Mouse (Mus musculus) midbrain, embryonic 14.5 days (tissue): ENCODE results near the gene Wdr27. TPM values are rescaled to one million over a fixed set of nuclear protein-coding genes. Genes with fewer than 3 reads are reported as not detected.

Experiments
- ATAC-seq: fragments of 200-750 bp; cut with Nextera tagmentation; 2 replicates; pipeline ENCODE4 v1.8.0; 2017; ENCODE audit warnings: moderate number of reproducible peaks, moderate library complexity; ENCODE audit not compliant: low FRiP score, low TSS enrichment
- DNase-seq: peaks from one replicate; pipeline ENCODE4 v3.0.0-alpha.2; 2015
- H3K27ac ChIP-seq: fragments of 300-500 bp; sonication (generic); replicated peaks from 2 replicates; pipeline ENCODE4 v1.5.1; 2014; ENCODE audit warnings: mild to moderate bottlenecking, low read depth, low read length, moderate library complexity
- H3K27me3 ChIP-seq: fragments of 300-500 bp; sonication (generic); 2 replicates; pipeline ENCODE4 v1.6.1; 2014; ENCODE audit warnings: low read length, control low read depth, mixed read lengths; ENCODE audit not compliant: control insufficient read depth, insufficient read depth
- H3K36me3 ChIP-seq: fragments of 300-500 bp; sonication (generic); 2 replicates; pipeline ENCODE4 v1.6.1; 2014; ENCODE audit warnings: low read length, control low read depth; ENCODE audit not compliant: control insufficient read depth, insufficient read depth
- H3K4me1 ChIP-seq: fragments of 300-500 bp; sonication (generic); 2 replicates; pipeline ENCODE4 v1.6.1; 2014; ENCODE audit warnings: mild to moderate bottlenecking, antibody characterized with exemption, low read length, control low read depth; ENCODE audit not compliant: control insufficient read depth, insufficient read depth
- H3K4me2 ChIP-seq: fragments of 300-500 bp; sonication (generic); 2 replicates; pipeline ENCODE4 v1.6.1; 2014; ENCODE audit warnings: mild to moderate bottlenecking, low read length, moderate library complexity
- H3K4me3 ChIP-seq: fragments of 300-500 bp; sonication (generic); replicated peaks from 2 replicates; pipeline ENCODE4 v1.5.1; 2014; ENCODE audit warnings: low read depth, low read length
- H3K9ac ChIP-seq: fragments of 300-500 bp; sonication (generic); replicated peaks from 2 replicates; pipeline ENCODE4 v1.6.1; 2014; ENCODE audit warnings: mild to moderate bottlenecking, low read length, moderate library complexity
- H3K9me3 ChIP-seq: fragments of 300-500 bp; sonication (generic); 2 replicates; pipeline ENCODE4 v1.6.1; 2016; ENCODE audit warnings: low read length, control low read depth, mixed read lengths; ENCODE audit not compliant: control insufficient read depth
- WGBS: fragments of 180-500 bp; shearing (Covaris S2); extraction: QIAGEN DNeasy Blood & Tissue Kit; methylation state at CpG from one replicate; pipeline ENCODE4 v1.1.7; 2014; 5-methylcytosine and 5-hydroxymethylcytosine counted together
- polyA plus RNA-seq: library from polyadenylated mRNA; unstranded; fragments of >200 nt; fragmentation: Nextera tagmentation; extraction: Ambion mirVana; gene quantifications from 2 replicates; pipeline ENCODE4 v1.2.1, GENCODE M21; 2014

Gene Wdr27
- polyA plus RNA-seq, 1 experiment from 2014 or later = 9.6 TPM

DNA sequence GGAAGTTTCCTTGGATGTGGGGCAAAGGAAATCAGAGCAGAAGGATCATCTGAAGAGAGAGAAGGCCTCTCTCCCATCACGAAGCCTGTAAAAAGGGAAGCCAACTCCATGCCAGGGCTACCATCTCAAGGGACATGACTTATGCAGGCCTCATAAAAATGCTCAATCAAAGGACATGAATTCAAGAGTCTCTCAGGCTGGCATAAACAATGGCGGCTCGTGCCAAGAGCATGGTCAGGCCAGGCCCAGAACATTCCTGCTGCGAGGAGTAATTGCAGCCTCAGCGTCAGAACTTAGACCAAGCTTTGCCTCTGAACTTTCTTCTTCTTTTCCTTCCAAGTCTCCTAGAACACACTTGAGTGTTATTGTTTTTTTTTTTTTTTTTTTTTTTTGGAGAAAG is 163.6 kb downstream of the Wdr27 start:
- 88% methylated on average over 5 of the region's 5 CpGs for WGBS
- no peaks in the 10 kb centered on the region for H3K4me1 ChIP-seq
- H3K36me3 ChIP-seq = no peaks in the 10 kb centered on the region
- no peak overlapping the region for H3K27ac ChIP-seq
- no peaks in the 10 kb centered on the region for H3K9me3 ChIP-seq
- no peak for DNase-seq
- H3K9ac ChIP-seq = no peak overlapping the region
- H3K4me2 ChIP-seq = no peak overlapping the region
- ATAC-seq = no peak
- H3K27me3 ChIP-seq = no peaks in the 10 kb centered on the region
- no peak overlapping the region for H3K4me3 ChIP-seq

DNA sequence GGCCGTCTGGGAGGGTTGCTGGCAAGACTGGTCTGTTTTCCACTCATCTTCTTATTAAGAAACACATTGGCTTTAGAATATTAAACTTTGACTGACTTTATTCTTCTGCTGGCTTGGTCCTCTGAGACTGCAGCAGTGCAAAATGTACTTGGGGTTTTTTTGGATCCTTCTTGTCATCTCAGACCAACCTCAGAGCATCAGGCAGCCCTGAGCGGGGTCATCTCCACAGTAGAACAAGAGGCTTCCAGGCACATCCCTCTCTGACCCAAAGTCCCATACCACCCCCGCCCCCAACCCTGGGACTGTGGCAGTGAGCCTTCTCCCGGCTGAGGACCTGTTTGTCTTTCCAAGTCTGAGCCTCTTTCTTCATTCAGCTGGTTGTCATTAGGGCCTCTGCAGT is 171.6 kb downstream of the Wdr27 start:
- no peaks in the 10 kb centered on the region for H3K36me3 ChIP-seq
- no peak overlapping the region for H3K9ac ChIP-seq
- 81% methylated on average over 4 of the region's 4 CpGs for WGBS
- no peak for DNase-seq
- H3K4me1 ChIP-seq = no peaks in the 10 kb centered on the region
- no peak overlapping the region for H3K4me2 ChIP-seq
- H3K27ac ChIP-seq = no peak overlapping the region
- no peaks in the 10 kb centered on the region for H3K9me3 ChIP-seq
- ATAC-seq = no peak
- H3K27me3 ChIP-seq = no peaks in the 10 kb centered on the region
- H3K4me3 ChIP-seq = no peak overlapping the region

DNA sequence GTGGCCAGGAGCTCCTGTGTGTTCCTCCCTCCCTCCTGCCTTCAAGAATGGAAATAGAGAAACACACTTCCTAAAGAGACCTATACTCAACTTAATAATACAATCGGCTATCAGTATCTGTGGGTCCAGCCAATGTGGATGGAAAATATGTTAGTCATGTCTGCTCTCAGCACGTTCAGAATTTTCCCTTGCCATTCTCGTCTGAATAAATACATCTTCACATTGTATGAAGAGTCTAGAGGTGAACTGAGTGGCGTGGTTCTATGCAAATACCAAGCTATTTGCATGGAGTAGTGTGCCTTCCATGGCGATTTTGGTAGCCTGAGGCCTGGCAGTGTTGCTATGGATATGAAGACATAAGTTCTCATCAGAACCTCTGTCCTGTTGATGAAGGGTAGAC is 172.6 kb downstream of the Wdr27 start:
- Histone ChIP-seq H3K27me3 (no peaks in the 10 kb centered on the region), H3K27ac (no peak overlapping the region), H3K4me1 (no peaks in the 10 kb centered on the region), H3K4me2 (no peak overlapping the region), H3K4me3 (no peak overlapping the region), H3K9ac (no peak overlapping the region), H3K36me3 (no peaks in the 10 kb centered on the region), H3K9me3 (no peaks in the 10 kb centered on the region)
- 77% methylated on average over 5 of the region's 5 CpGs for WGBS
- DNase-seq (no peak), ATAC-seq (no peak)

Other genes with a start within 250 kb of the Wdr27 start
- gene Thbs2, start 248.9 kb downstream of the Wdr27 start, polyA plus RNA-seq = 0.65 and 1.7 TPM in 2 replicates
- gene 1600012H06Rik, start within 50 bp of the Wdr27 start, polyA plus RNA-seq = 17.4 and 26.1 TPM in 2 replicates
- gene Phf10, start 18.1 kb upstream of the Wdr27 start, polyA plus RNA-seq = 21.5 and 25.2 TPM in 2 replicates
- gene 9030025P20Rik, start 35.3 kb upstream of the Wdr27 start, polyA plus RNA-seq = 8.4 and 8.8 TPM in 2 replicates
- 0.36 TPM in 1 of 2 replicates, not detected in the other for gene Gm3417, start 35.6 kb upstream of the Wdr27 start, polyA plus RNA-seq
- 5.3 and 8.1 TPM in 2 replicates for gene Gm3435, start 67.0 kb upstream of the Wdr27 start, polyA plus RNA-seq
- gene Ermard, start 98.0 kb upstream of the Wdr27 start, polyA plus RNA-seq = 62.0 and 71.3 TPM in 2 replicates
- 0.46 and 1.1 TPM in 2 replicates for gene Tcte3, start 98.3 kb upstream of the Wdr27 start, polyA plus RNA-seq
- 3.9 and 4.3 TPM in 2 replicates for gene Gm3448, start 98.4 kb upstream of the Wdr27 start, polyA plus RNA-seq